Mouse (Mus musculus): Measurements from ENCODE around the gene Rchy1. TPM values are rescaled to one million over a fixed set of nuclear protein-coding genes. Genes with fewer than 3 reads are reported as not detected.
"Not testable (repeated sequence)": the region's sequence is repeated elsewhere in the genome, so short reads cannot be mapped to it uniquely, and the experiment has no call there.

Gene Rchy1
- polyA plus RNA-seq, 1 experiment from 2014 or later = 62.9 TPM

DNA sequence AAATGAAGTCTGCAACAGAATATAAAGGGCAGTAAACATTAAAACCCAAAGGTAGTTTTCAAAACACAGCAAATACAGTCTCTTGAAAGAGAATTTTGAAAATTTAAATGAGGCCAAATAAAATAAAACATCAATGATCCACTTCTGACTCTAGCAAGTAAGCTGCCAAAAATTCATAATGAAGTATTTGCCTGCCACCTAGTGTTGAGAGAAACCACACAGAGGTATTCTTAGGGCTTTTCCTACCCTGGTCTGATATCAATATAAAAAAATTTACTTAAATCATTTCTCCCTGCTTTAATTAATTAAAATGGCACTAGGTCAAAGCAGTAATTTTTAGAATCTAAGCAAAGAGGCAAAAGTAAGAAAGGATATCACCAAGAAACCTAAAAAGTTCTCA is 11.5 kb downstream of the Rchy1 start:
- no peak for DNase-seq (ENCODE audit: low spot score)
- Histone ChIP-seq H3K27ac (no peak overlapping the region), H3K9me3 (no peaks in the 10 kb centered on the region), H3K27me3 (ENCODE audit: insufficient read depth, poor library complexity, severe bottlenecking) (no peaks in the 10 kb centered on the region), H3K36me3 (peaks cover 88% of the 10 kb centered on the region), H3K4me3 (no peak overlapping the region), H3K4me1 (replicated peaks) (no peaks in the 10 kb centered on the region)

DNA sequence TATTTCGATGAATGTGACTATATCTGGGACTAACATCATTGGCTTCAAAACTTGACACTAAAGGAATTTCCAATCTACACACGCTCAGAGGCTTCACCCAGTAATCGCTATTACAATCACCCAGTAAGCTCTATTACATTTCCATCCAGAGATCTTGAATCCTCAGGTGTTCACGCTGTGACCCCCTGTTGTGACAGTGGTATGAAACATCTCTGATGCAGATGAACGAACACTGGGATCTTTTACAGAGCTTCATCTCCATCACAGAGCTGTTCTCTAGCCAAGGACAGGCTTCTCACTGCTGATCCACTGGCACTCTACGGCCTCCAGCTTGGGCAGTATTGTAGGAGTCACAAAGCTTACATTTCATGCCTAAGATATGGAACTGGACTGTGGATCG is 13.4 kb downstream of the Rchy1 start:
- no peaks in the 10 kb centered on the region for H3K27me3 ChIP-seq (ENCODE audit: insufficient read depth, poor library complexity, severe bottlenecking)
- WGBS = 91% methylated on average over 7 of the region's 7 CpGs

DNA sequence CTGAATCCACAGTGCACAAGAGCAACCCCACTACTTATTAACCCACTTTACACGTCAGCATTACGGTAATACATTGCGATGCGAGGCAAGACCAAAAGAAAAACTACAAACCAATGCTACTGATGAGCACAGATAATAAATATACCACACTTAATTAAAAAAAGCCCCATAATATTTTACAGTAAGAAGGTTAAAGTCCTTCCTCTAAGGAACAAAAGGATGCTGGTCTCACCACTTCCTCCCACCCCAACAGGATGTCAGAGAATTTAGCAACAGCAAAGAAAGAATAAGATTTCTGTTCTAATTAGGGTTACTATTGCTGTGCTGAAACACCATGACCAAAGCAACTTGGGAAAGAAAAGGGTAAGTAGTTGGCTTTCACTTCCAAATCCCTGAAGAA is 15.9 kb downstream of the Rchy1 start:
- no peaks in the 10 kb centered on the region for H3K27me3 ChIP-seq (ENCODE audit: insufficient read depth, poor library complexity, severe bottlenecking)
- H3K4me1 ChIP-seq (replicated peaks) = no peaks in the 10 kb centered on the region; the same call in 1 of the 2 replicates
- no peak for DNase-seq (ENCODE audit: low spot score)
- peaks cover 57% of the 10 kb centered on the region for H3K36me3 ChIP-seq
- WGBS = 97% methylated on average over 4 of the region's 4 CpGs
- no peak overlapping the region for H3K27ac ChIP-seq
- H3K9me3 ChIP-seq = no peaks in the 10 kb centered on the region
- no peak overlapping the region for H3K4me3 ChIP-seq

More for the DNA sequence above, 13.4 kb downstream of the Rchy1 start:
- DNase-seq (ENCODE audit: low spot score) = no peak
- Histone ChIP-seq H3K36me3 (peaks cover 77% of the 10 kb centered on the region), H3K4me1 (replicated peaks) (no peaks in the 10 kb centered on the region), H3K9me3 (no peaks in the 10 kb centered on the region), H3K4me3 (no peak overlapping the region), H3K27ac (no peak overlapping the region)

DNA sequence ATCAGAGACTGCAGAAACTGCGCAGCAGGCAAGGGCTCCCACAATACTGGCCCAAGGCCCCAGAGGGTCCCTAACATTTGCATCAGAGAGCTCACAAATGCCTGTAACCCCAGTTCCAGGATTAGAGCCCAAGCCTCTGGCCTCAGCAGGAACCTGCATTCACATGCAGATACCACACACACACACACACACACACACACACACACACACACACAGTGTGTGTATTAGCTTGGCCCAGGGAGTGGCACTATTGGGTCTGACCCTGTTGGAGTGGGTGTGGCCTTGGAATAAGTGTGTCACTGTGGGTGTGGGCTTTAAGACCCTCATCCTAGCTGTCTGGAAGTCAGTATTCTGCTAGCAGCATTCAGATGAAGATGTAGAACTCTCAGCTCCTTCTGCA is 17.3 kb downstream of the Rchy1 start:
- DNase-seq (ENCODE audit: low spot score); H3K27me3 ChIP-seq (ENCODE audit: insufficient read depth, poor library complexity, severe bottlenecking); H3K9me3 ChIP-seq; H3K4me1 ChIP-seq (replicated peaks); H3K4me3 ChIP-seq; H3K27ac ChIP-seq: not testable (repeated sequence)
- 62% methylated on average over 1 of the region's 1 CpGs for WGBS
- peaks cover 45% of the 10 kb centered on the region for H3K36me3 ChIP-seq

DNA sequence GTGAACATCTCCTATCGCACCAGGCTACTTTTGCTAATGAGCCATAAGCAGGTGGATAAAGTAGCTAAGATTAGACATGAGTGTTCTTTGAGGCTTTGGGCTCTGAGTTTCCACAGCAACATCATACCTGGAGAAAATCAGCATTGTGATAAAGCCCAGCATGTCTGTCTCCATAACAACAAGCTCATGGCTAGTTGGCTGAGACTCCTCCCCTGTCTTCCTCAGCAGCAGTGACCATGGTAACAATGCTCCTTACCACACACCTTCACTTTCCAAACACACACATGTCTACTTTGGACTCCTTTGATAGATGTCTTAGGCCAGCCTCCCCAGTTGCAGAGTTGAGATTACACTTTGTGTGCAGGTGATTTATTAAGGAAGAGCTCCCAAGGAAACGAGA is 49.6 kb downstream of the Rchy1 start:
- Histone ChIP-seq H3K27ac (no peak overlapping the region), H3K27me3 (ENCODE audit: insufficient read depth, poor library complexity, severe bottlenecking) (no peaks in the 10 kb centered on the region), H3K4me1 (replicated peaks) (0 out of 2 replicates have a peak, but pooled peaks cover 5% of the 10 kb centered on the region), H3K36me3 (no peaks in the 10 kb centered on the region), H3K9me3 (no peaks in the 10 kb centered on the region), H3K4me3 (no peak overlapping the region)
- DNase-seq (ENCODE audit: low spot score) = no peak
- 92% methylated on average over 2 of the region's 2 CpGs for WGBS

DNA sequence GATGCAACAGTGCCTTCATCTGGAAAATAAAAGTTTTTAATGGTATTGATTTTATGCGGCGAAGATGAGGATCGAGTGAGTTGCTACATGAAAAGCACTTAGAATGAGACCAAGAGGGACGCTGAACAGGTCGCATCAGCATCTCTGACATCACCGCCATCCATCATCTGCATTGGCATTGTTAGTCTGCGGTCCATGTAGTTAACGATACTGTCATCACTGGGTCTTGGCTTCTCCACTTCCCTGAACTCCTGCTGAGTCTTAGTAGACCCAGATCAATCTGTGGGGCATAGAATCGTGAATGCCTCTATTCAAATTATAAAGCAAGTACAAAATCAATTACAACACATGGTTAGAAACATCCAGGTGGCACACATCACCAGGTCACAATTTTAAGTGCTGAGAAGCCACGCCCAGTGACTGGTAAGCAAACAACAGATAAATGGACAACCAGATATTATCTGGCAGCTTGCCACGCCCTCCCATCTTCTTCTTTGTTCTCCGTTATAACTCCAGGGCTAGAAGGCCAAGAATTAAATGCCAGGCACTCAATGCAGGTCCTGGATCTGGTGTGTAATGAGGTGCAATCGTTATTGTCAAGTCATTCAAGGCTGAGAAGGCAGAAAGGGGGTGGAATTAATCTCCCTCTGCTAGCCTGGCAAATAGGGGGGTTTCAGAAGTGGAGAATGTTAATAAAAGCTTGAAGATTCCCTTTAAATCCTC is 51.3 kb downstream of the Rchy1 start:
- Histone ChIP-seq H3K4me3 (no peak overlapping the region), H3K27ac (no peak overlapping the region), H3K9me3 (no peaks in the 10 kb centered on the region), H3K36me3 (no peaks in the 10 kb centered on the region), H3K4me1 (replicated peaks) (0 out of 2 replicates have a peak, but pooled peaks cover 5% of the 10 kb centered on the region), H3K27me3 (ENCODE audit: insufficient read depth, poor library complexity, severe bottlenecking) (no peaks in the 10 kb centered on the region)
- no peak for DNase-seq (ENCODE audit: low spot score)
- WGBS = 78% methylated on average over 13 of the region's 13 CpGs

DNA sequence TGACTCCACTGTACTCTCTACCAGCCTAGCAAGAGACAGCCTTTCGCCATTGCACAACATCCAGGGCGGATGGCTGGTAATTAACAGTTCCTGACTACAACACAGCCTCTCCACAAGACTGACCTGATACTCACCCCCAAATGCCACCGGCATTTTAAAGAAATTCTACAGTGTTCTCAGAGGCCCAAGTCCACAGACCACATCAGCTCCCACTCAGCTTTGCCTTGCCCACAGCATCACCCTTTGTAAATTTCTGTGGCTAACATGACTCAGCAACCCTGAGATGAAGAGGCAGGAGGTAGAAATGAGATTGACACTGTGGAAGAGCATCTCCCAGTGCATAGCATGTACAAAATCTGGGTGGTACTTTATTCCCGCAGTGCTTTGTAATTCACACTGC is 52.3 kb downstream of the Rchy1 start:
- Histone ChIP-seq H3K4me3 (no peak overlapping the region), H3K9me3 (no peaks in the 10 kb centered on the region), H3K27ac (no peak overlapping the region), H3K36me3 (no peaks in the 10 kb centered on the region), H3K4me1 (replicated peaks) (0 out of 2 replicates have a peak, but pooled peaks cover 5% of the 10 kb centered on the region), H3K27me3 (ENCODE audit: insufficient read depth, poor library complexity, severe bottlenecking) (no peaks in the 10 kb centered on the region)
- DNase-seq (ENCODE audit: low spot score) = no peak
- WGBS = 93% methylated on average over 4 of the region's 4 CpGs

DNA sequence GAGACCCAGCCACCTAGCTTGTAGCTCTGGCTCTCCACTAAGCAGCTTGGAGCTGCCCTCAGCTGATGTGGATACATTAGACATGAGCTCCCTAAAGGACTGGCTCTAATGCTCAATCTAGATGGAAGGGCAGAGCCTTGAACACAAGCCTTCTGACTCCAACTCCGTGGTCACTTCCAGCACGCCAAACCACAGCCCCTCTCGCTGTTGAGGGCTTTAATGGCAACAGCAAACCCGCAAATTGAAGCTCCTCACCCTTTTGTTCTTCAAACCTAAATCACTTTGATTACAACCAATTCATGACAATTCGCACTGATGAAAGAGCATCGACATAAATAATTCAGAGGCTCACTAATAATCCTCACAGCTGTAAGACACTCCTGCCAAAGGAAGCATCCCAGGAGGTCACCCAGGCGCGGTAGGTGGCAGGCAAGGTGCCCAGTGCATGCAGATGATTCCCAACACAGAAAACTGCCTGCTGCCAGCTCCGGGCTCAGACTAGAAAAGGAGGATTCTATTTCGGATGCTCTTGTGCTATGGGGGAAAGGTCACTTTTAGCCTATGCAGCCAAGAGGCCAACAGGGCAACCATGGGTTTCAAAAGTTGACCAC is 53.8 kb downstream of the Rchy1 start:
- H3K4me1 ChIP-seq (replicated peaks) = 0 out of 2 replicates have a peak, but pooled peaks cover 5% of the 10 kb centered on the region
- H3K4me3 ChIP-seq = no peak overlapping the region
- no peaks in the 10 kb centered on the region for H3K36me3 ChIP-seq
- 63% methylated on average over 10 of the region's 10 CpGs for WGBS
- DNase-seq (ENCODE audit: low spot score) = no peak
- no peaks in the 10 kb centered on the region for H3K27me3 ChIP-seq (ENCODE audit: insufficient read depth, poor library complexity, severe bottlenecking)
- no peaks in the 10 kb centered on the region for H3K9me3 ChIP-seq
- H3K27ac ChIP-seq = no peak overlapping the region

Other genes with a start within 250 kb of the Rchy1 start
- gene Odaph, start 24.4 kb upstream of the Rchy1 start, polyA plus RNA-seq (2016; fragmentation: Nextera tagmentation; extraction: Ambion mirVana) = not detected in 2 replicates
- gene Cdkl2, start 80.8 kb upstream of the Rchy1 start, polyA plus RNA-seq (2016; fragmentation: Nextera tagmentation; extraction: Ambion mirVana) = 0.34 and 0.77 TPM in 2 replicates
- gene G3bp2, start 120.7 kb upstream of the Rchy1 start, polyA plus RNA-seq (2016; fragmentation: Nextera tagmentation; extraction: Ambion mirVana) = 273 and 276 TPM in 2 replicates
- 36.6 and 38.5 TPM in 2 replicates for gene Uso1, start 174.9 kb upstream of the Rchy1 start, polyA plus RNA-seq (2016; fragmentation: Nextera tagmentation; extraction: Ambion mirVana)

Measured in hindbrain, embryonic 10.5 days (tissue).